Mouse (Mus musculus) limb, embryonic 14.5 days (tissue): Measurements from ENCODE around the gene Rbm8a. TPM values are rescaled to one million over a fixed set of nuclear protein-coding genes. Genes with fewer than 3 reads are reported as not detected.

Source experiments
- ATAC-seq: fragments of 200-750 bp; cut with Nextera tagmentation; 2 replicates; pipeline ENCODE4 v1.8.0; 2017; ENCODE audit warnings: low read depth, moderate number of reproducible peaks, moderate TSS enrichment; ENCODE audit not compliant: low FRiP score
- DNase-seq: peaks from one replicate; pipeline ENCODE4 v3.0.0-alpha.2; 2015; ENCODE audit warnings: low spot score
- H3K27ac ChIP-seq: fragments of 300-500 bp; sonication (generic); replicated peaks from 2 replicates; pipeline ENCODE4 v1.5.1; 2014; ENCODE audit warnings: low read depth, mild to moderate bottlenecking, low read length, moderate library complexity, mixed read lengths
- H3K27me3 ChIP-seq: fragments of 300-500 bp; sonication (generic); 2 replicates; pipeline ENCODE4 v1.6.1; 2014; ENCODE audit warnings: low read length, mixed read lengths; ENCODE audit not compliant: control insufficient read depth, insufficient read depth
- H3K36me3 ChIP-seq: fragments of 300-500 bp; sonication (generic); 2 replicates; pipeline ENCODE4 v1.6.1; 2014; ENCODE audit warnings: mild to moderate bottlenecking, low read length, moderate library complexity, mixed read lengths; ENCODE audit not compliant: control insufficient read depth, insufficient read depth
- H3K4me1 ChIP-seq: fragments of 300-500 bp; sonication (generic); 2 replicates; pipeline ENCODE4 v1.6.1; 2014; ENCODE audit warnings: antibody characterized with exemption, low read length, mixed read lengths; ENCODE audit not compliant: control insufficient read depth, insufficient read depth
- H3K4me2 ChIP-seq: fragments of 300-500 bp; sonication (generic); replicated peaks from 2 replicates; pipeline ENCODE4 v1.6.1; 2014; ENCODE audit warnings: low read depth, mild to moderate bottlenecking, low read length, moderate library complexity; ENCODE audit not compliant: severe bottlenecking
- H3K4me3 ChIP-seq: fragments of 300-500 bp; sonication (generic); replicated peaks from 2 replicates; pipeline ENCODE4 v1.5.1; 2014; ENCODE audit warnings: low read length
- H3K9ac ChIP-seq: fragments of 300-500 bp; sonication (generic); 2 replicates; pipeline ENCODE4 v1.6.1; 2014; ENCODE audit warnings: mild to moderate bottlenecking, low read depth, low read length, moderate library complexity; ENCODE audit not compliant: severe bottlenecking
- H3K9me3 ChIP-seq: fragments of 300-500 bp; sonication (generic); 2 replicates; pipeline ENCODE4 v1.6.1; 2016; ENCODE audit warnings: low read length; ENCODE audit not compliant: control insufficient read depth
- POLR2A ChIP-seq: fragments of 200-500 bp; IDR thresholded peaks from 2 replicates; pipeline ENCODE4 v1.8.0; 2012; ENCODE audit warnings: inconsistent platforms, mild to moderate bottlenecking, moderate library complexity, borderline replicate concordance; ENCODE audit not compliant: insufficient read depth, insufficient read length; ENCODE audit errors: extremely low read depth
- WGBS: fragments of 180-500 bp; shearing (Covaris S2); extraction: QIAGEN DNeasy Blood & Tissue Kit; methylation state at CpG from one replicate; pipeline ENCODE4 v1.1.7; 2014; 5-methylcytosine and 5-hydroxymethylcytosine counted together
- polyA plus RNA-seq, 2 experiments: library from polyadenylated mRNA; depleted of rRNA in 1 of 2; stranded (reverse) in 1 of 2; unstranded in 1 of 2; fragments of >200 nt; fragmentation: Nextera tagmentation in 1 of 2; extraction: Ambion mirVana in 1 of 2; gene quantifications; 2 replicates each; pipeline versions ENCODE4 v1.2.1 to v1.2.3; 2012 to 2014

Gene Rbm8a
- polyA plus RNA-seq, 2 experiments = 66.1 to 133 TPM

- H3K4me3 ChIP-seq = peak overlapping the region; percentile 45
- ATAC-seq (no peak), DNase-seq (no peak)
- H3K27ac ChIP-seq = no peak overlapping the region
- WGBS = 4% methylated on average over 11 of the region's 12 CpGs
- no peaks in the 10 kb centered on the region for H3K9me3 ChIP-seq
- peak overlapping the region; percentile 99 for H3K4me2 ChIP-seq
- peak overlapping the region; percentile 66 for H3K9ac ChIP-seq
- no peak for TF ChIP-seq POLR2A
- H3K4me1 ChIP-seq = peaks cover 32% of the 10 kb centered on the region
- no peaks in the 10 kb centered on the region for H3K36me3 ChIP-seq
- no peaks in the 10 kb centered on the region for H3K27me3 ChIP-seq
Measured at GRCm38 (mm10) chr3:96596855-96597254, 32.9 kb upstream of the Rbm8a start.

- Histone ChIP-seq H3K27ac (peak overlapping the region; percentile 55; the same call in 1 of the 2 replicates), H3K9ac (peak overlapping the region; percentile 66), H3K4me3 (peak overlapping the region; percentile 45), H3K9me3 (no peaks in the 10 kb centered on the region), H3K36me3 (no peaks in the 10 kb centered on the region), H3K27me3 (no peaks in the 10 kb centered on the region), H3K4me2 (peak overlapping the region; percentile 99), H3K4me1 (peaks cover 38% of the 10 kb centered on the region)
- WGBS = under 1% methylated on average over 31 of the region's 40 CpGs
- ATAC-seq (no peak), DNase-seq (no peak)
- no peak for TF ChIP-seq POLR2A
Measured at GRCm38 (mm10) chr3:96597435-96597891, 32.3 kb upstream of the Rbm8a start.

- Histone ChIP-seq H3K9me3 (no peaks in the 10 kb centered on the region), H3K36me3 (no peaks in the 10 kb centered on the region; the same call in 1 of the 2 replicates), H3K27ac (peak overlapping the region; percentile 55; the same call in 1 of the 2 replicates), H3K4me3 (peak overlapping the region; percentile 45), H3K27me3 (no peaks in the 10 kb centered on the region), H3K9ac (peak overlapping the region; percentile 66), H3K4me1 (peaks cover 39% of the 10 kb centered on the region), H3K4me2 (peak overlapping the region; percentile 99)
- under 1% methylated on average over 54 of the region's 54 CpGs for WGBS
- peak; percentile 67 for DNase-seq
- peak; percentile 10; the same call in 1 of the 2 replicates for ATAC-seq
- TF ChIP-seq POLR2A = no peak
Measured at GRCm38 (mm10) chr3:96598156-96599068, 31.3 kb upstream of the Rbm8a start.

- Histone ChIP-seq H3K27ac (no peak overlapping the region), H3K27me3 (no peaks in the 10 kb centered on the region), H3K36me3 (peaks cover 3% of the 10 kb centered on the region), H3K4me3 (peak overlapping the region; percentile 45; the same call in 1 of the 2 replicates), H3K9me3 (no peaks in the 10 kb centered on the region), H3K4me2 (peak overlapping the region; percentile 99), H3K9ac (peak overlapping the region; percentile 66; the same call in 1 of the 2 replicates), H3K4me1 (peaks cover 45% of the 10 kb centered on the region)
- no peak for ATAC-seq
- 39% methylated on average over 8 of the region's 8 CpGs for WGBS
- no peak for DNase-seq
- TF ChIP-seq POLR2A = no peak
Measured at GRCm38 (mm10) chr3:96599069-96599393, 30.7 kb upstream of the Rbm8a start.

GRCm38 (mm10) chr3:96599411-96599810, 30.3 kb upstream of the Rbm8a start:
- no peak overlapping the region for H3K9ac ChIP-seq
- H3K4me2 ChIP-seq = peak overlapping the region; percentile 99; the same call in 1 of the 2 replicates
- peak overlapping the region; percentile 45; the same call in 1 of the 2 replicates for H3K4me3 ChIP-seq
- peaks cover 4% of the 10 kb centered on the region for H3K36me3 ChIP-seq
- 71% methylated on average over 3 of the region's 3 CpGs for WGBS
- TF ChIP-seq POLR2A = no peak
- ATAC-seq (no peak), DNase-seq (no peak)
- no peaks in the 10 kb centered on the region for H3K9me3 ChIP-seq
- H3K27ac ChIP-seq = no peak overlapping the region
- no peaks in the 10 kb centered on the region for H3K27me3 ChIP-seq
- H3K4me1 ChIP-seq = peaks cover 49% of the 10 kb centered on the region
